Mouse (Mus musculus) effector memory CD4-positive, alpha-beta T cell, adult 7 months (primary cell): ENCODE results near the gene Snrpa. TPM values are rescaled to one million over a fixed set of nuclear protein-coding genes. Genes with fewer than 3 reads are reported as not detected.

Experiments used
- polyA plus RNA-seq: library from polyadenylated mRNA; unstranded; fragments of 100-300 nt; shearing (Covaris generic); gene quantifications from one replicate; pipeline ENCODE4 v1.2.1, GENCODE M21; 2017

Gene Snrpa
- 65.8 TPM for polyA plus RNA-seq

GRCm38 (mm10) chr7:27195681-27196611 is at the start of gene Snrpa, which contains the start of gene BC024978:
Snrpa (minus strand) TSS chr7:27196271.
BC024978 (plus strand) TSS chr7:27195781.

GRCm38 (mm10) chr7:27232781-27233281 is 36.8 kb upstream of the Snrpa start, which contains the start of gene Coq8b:
Coq8b (plus strand) TSS chr7:27233023.

GRCm38 (mm10) chr7:27228281-27228821 is 32.3 kb upstream of the Snrpa start, which contains the start of gene Itpkc:
Itpkc (minus strand) TSS chr7:27228661.

GRCm38 (mm10) chr7:27180837-27181695 is 15.0 kb downstream of the Snrpa start, which contains the start of the genes Gm21983 and Mia:
Gm21983 (minus strand) TSS chr7:27181086.
Mia (minus strand) TSS chr7:27181157.

GRCm38 (mm10) chr7:27178324-27179216 is 17.5 kb downstream of the Snrpa start, which contains the start of gene Rab4b:
Rab4b (minus strand) TSS chr7:27178896.

GRCm38 (mm10) chr7:27166614-27167474 is 29.2 kb downstream of the Snrpa start, which contains the start of gene Egln2:
Egln2 (minus strand) TSS chr7:27166802.

GRCm38 (mm10) chr7:27153205-27153764 is 42.8 kb downstream of the Snrpa start, which contains the start of gene Cyp2t4:
Cyp2t4 (plus strand) TSS chr7:27153714.

Other genes starting within 250 kb of the Snrpa start
- 0.23 TPM for gene Cyp2a12, start 167.2 kb downstream of the Snrpa start, polyA plus RNA-seq
- gene Cyp2f2, start 76.4 kb downstream of the Snrpa start, polyA plus RNA-seq: not detected
- gene Cyp2t4, start 42.6 kb downstream of the Snrpa start, polyA plus RNA-seq: not detected
- 63.9 TPM for gene Egln2, start 29.5 kb downstream of the Snrpa start, polyA plus RNA-seq
- gene Rab4b, start 17.4 kb downstream of the Snrpa start, polyA plus RNA-seq: 137 TPM
- not detected for gene Gm21983, start 15.2 kb downstream of the Snrpa start, polyA plus RNA-seq
- gene Mia, start 15.1 kb downstream of the Snrpa start, polyA plus RNA-seq: not detected
- gene BC024978, start 490 bp downstream of the Snrpa start, polyA plus RNA-seq: 3.5 TPM
- gene Itpkc, start 32.4 kb upstream of the Snrpa start, polyA plus RNA-seq: 20.9 TPM
- 12.7 TPM for gene Coq8b, start 36.8 kb upstream of the Snrpa start, polyA plus RNA-seq
- gene Numbl, start 62.2 kb upstream of the Snrpa start, polyA plus RNA-seq: 1.9 TPM
- 1.3 TPM for gene Ltbp4, start 141.4 kb upstream of the Snrpa start, polyA plus RNA-seq
- 70.3 TPM for gene Shkbp1, start 159.7 kb upstream of the Snrpa start, polyA plus RNA-seq
- gene Gm20479, start 161.1 kb upstream of the Snrpa start, polyA plus RNA-seq: not detected